Mouse (Mus musculus): ENCODE data around the gene Gaa.
"Not testable (repeated sequence)": the region's sequence is repeated elsewhere in the genome, so short reads cannot be mapped to it uniquely, and the experiment has no call there.

Gene Gaa

GRCm38 (mm10) chr11:119267768-119268556, at the start of gene Gaa:
Gene Gaa (plus strand): TSS chr11:119267887.
- peak; percentile 92 to 99 for DNase-seq (ENCODE audit: low spot score in 2 of 2)

DNA sequence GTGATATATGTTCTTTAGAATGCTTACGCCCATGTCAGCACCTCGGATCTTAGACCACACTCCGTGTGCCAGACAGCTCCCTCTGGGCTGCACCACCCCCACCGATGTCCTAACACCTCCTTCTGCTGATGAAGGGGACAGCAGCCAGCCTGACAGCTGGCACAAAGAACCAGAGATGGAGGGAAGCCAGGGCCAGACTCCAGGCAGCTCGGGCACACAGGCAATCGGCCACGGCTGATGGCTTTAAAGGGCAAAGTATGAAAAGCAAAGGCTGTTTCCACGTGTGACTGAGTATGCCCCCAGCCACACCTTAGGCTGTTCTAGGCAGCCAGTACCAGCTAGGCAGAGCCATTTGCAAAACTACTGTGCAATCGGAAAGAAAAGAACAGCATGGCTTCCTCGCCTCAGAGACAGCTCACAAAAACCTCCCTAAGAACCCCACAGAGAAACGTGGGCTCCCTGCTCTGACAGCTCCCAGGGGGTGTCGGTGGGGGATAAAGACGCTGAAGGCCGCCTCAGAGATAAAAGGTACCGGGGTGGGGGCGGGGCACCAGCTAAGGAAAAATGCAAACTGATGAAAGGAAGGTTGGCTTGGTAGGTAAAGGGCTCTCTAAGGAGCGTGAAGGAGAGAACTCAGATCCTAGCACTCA, 47.7 kb upstream of the Gaa start:
- no peak for DNase-seq (ENCODE audit: low spot score in 2 of 2)

DNA sequence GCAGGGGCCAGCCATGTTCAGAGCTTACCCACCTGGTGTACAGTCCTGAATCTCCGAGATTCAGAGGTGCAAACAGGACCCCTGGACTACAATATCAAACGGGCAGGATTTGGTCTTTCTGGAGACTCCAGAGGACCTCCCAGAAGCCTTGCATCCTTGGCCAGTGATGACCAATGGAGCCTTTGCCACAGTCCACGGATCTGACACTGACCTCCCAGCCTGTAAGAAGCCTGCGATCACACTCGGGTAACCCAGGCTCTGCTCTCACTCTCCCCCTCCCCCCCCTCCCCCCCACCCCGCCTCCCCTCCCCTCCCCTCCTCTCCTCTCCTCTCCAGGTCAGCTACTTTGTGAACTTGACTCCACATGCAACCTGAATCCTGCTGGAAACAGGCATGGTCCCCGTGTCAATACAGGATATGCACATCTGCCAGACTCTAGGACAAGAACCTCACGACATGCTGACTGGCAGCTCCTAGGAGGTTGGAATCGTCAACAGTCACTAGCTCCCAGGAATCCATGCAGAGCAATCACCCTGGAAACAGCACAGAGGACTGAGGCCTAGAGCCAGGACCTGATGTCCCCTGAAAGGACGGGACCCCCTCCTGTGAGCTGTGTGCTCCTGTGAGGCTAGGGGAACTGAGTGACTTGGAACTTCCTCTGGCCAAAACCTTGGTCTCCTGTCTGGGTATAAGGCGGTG, 45.7 kb upstream of the Gaa start:
- no peak for DNase-seq (ENCODE audit: low spot score in 2 of 2)

DNA sequence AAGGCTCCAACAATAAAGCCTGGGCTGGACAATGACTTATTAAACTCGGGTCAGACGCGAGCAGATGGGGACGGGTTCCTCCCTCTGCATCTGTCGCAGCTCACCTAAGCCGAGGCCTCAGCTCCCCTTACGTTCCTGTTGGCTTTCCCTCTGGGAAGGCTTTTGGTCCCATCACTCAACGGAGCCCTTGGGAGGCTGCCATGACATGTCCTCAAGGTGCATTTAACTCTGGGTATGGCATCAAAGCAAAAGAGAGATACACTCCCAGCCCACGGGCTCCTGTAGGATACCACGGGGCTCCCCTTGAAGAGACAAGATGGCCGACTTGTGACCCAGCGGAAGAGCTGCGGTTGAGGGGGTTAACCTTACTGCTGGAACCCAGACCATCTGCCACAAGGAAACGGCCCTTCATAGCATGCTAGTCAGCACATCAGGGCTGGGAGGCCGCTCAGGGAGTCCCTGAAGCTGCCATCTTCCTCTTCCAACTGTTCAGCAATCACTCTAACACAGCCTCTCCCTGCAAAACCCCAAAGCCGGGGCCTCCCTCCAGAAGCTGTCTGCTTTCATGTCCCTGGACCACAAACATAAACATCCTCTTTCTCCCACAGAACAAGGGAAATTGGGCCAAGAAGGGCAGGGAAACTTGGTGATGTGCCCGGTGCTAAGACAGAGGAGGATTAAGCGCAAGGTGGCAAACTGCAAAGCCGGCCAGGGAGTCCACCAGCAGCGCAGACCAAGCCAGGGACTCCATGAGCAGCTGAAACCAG, 44.4 kb upstream of the Gaa start:
- no peak for DNase-seq (ENCODE audit: low spot score in 2 of 2)

DNA sequence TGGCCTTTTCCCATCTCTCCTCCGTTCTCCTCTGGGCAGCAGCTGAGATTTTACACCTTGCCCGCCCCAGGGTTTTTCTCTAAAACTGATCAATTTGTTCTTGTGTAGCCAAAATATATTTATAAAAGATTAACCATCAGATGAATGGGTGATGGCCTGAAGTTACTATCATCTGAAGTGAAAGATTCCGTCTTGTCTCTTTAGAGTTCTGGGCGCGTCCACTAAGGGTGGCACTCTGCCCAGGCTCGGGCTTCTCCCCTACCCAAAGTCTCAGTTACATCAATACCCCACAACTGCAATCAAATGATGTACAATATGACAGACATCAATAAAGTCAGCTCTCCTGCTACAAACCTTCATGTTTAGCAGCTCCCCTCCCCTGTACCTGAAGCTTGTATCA, 42.8 kb upstream of the Gaa start:
- DNase-seq (ENCODE audit: low spot score in 2 of 2), result no peak

DNA sequence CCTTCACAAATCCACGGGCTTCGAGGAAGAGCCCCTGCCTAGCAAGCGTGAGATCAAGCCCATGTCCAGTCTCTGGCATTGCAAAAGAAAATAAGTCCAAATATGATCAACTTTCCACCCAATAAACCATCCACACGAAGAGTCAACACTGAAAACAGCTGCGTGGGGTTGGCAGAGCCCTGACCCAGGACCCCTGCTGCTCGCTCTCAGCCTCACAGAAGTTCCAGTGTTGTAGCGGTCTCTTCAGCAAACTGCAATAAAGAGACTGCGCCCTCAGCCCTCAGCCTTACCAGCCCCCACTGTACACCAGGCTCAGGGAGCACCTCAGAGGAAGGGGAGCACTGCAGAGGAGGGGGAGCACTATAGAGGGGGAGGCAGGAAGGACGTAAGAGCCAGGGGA, 42.1 kb upstream of the Gaa start:
- DNase-seq (ENCODE audit: low spot score in 2 of 2), result no peak

DNA sequence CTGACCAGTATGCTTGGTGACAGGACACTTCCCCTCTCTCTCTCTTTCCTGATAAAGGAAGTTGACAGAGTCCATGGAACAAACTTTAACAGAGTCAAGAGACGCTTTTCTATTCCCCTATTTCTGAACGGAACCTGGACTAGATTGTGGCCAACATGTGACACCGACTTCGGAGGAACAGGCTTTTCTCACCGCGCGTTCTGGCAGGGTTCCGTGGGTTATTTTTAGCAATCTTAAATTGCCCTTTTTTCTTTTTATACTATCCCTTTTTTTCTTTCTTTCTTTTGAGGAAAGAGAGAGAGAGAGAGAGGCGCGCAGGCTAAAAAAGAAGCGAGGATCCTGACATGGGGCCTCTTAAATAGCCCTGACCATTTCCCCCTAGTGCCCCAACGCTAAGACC, 40.1 kb upstream of the Gaa start:
- DNase-seq (ENCODE audit: low spot score in 2 of 2), result no peak

DNA sequence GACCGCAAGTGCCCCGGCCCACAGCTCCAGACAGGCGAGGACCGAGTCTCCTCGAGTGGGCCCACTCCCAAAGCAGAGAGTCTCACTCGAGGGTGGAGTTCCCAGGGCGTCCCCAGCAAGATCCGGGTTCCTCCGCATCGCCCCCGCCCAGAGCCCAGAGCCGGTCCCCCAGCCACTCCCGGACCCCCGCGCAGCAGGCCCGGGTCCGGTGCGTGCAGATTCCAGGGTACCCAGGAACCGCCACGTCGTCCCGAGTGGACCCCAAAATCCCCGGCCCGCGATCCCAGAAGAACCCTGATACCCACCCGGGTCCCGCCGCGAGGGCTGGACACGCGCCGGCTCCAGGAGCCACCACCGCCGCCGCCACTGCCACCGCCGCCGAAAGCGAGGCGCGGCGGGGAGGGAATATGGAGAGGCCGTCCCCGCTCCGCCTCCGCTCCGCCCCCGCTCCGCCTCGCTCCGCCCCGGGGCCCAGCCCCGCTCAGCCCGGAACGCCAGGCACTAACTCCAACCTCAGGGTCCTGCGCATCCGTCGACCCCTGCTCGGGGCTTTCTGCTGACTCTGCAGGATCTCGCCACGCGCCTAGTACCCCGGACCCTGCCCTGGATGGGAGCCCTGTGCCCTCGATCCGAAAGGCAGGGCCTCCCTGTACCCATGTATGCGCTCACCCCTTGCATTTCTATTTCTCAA, 39.5 kb upstream of the Gaa start, which contains the start of the genes Tbc1d16 and Ccdc40:
Gene Tbc1d16, minus strand, starts transcription at position 409 of the 691 bp plus-strand sequence.
Gene Ccdc40, plus strand, starts transcription at position 482 of the 691 bp plus-strand sequence.
- DNase-seq (ENCODE audit: low spot score in 2 of 2), result peak; percentile 38 to 76

GRCm38 (mm10) chr11:119228846-119229626, 38.7 kb upstream of the Gaa start:
- DNase-seq (ENCODE audit: low spot score in 2 of 2), result peak in 1 of 2 experiments; percentile 50

GRCm38 (mm10) chr11:119234770-119235169, 32.9 kb upstream of the Gaa start:
- DNase-seq (ENCODE audit: low spot score in 2 of 2), result no peak

- DNase-seq (ENCODE audit: low spot score in 2 of 2), result peak; percentile 72 to 87
These were observed 32.1 kb upstream of the Gaa start for GRCm38 (mm10) chr11:119235596-119235995.

- no peak for DNase-seq (ENCODE audit: low spot score in 2 of 2)
These were observed 31.3 kb upstream of the Gaa start for GRCm38 (mm10) chr11:119236354-119236753.

DNA sequence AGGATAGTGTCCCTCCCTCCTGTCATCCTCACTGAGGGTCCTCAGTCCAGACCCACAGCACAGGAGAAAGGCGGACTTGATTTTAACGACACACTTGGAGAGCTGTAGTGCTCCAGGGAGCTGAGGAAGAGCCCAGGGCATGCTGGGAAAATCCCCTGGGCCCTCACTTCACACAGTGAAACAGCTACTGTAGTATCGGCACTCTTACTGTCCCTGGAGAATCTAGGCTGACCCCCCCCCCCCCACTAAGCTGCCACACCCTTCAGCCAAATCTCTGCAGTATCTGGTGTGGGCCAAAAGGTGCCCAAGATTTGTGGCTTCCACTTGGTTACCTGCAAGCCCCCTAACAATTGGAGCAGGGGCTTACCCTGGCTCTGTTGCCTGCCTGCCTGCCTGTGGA, 30.7 kb upstream of the Gaa start:
- no peak for DNase-seq (ENCODE audit: low spot score in 2 of 2)

DNA sequence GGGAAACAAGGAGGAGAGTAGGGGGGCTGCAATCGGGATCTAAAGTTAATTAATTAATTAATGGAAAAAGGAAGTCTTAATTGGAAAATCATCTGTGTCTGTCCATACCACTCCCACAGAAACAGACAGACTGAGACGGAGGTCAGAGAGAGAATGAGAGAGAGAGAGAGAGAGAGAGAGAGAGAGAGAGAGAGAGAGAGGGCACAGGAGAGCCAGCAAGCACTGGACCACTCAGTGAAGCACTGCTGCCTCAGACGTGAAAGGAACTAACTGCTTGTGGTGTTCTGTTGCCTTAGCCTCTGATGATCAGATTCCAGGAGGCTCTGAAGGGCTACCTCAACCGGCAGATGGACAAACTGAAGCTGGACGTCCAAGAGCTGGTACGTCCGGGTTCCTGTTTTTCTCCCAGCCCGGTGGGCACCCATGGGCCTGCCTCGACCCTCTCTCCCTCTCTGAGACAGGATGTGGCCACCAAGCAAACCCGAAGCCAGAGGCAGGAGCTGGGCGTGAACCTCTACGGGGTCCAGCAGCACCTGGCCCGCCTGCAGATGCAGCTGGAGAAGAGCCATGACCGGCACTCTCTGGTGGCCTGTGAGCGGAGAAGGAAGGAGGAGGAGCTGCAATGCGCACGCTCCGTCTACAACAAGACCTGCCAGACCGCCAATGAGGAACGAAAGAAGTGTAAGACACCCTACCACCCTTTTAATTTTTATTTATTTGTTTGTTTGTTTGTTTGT, 30.0 kb upstream of the Gaa start:
- DNase-seq (ENCODE audit: low spot score in 2 of 2), result peak; percentile 25 to 66

DNA sequence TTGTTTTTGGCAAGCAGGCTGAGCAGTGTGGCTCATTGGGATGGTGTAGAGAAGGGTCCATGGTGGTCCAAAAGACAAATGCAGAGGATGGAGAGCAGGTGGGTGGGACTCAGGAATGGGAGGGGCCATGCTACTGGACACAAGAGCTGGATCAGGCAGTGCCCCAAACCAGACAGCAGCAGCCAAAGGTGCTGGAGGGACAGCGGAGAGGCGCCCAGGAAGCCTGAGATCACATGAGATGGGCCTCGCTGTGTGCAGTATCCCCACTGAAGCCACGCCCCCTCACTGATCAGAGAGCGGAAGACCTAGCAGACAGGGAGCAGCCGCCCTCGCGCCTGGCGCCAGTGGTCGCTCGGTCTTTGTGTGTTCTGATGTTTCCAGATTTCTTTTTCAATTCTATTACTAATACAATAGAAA, 29.4 kb upstream of the Gaa start:
- peak; percentile 67 to 84 for DNase-seq (ENCODE audit: low spot score in 2 of 2)

DNA sequence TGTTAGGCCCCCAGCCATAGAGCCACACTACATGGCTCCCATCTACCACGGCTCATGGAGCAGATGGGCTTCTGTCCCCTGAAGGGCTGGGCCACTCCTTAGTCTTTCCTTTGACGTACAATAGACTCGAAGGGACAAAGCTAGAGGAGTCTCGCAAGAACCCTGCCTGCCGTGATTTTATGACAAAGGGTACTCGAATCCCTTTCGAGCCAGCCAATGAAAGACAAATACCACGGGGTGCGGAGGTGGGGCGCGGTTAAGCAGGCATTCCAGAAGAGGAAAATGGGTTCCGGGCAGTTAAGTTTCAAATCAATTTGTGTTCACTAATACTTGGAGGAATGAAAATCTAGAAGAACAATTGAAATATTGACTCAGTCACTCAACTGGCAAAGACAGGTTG, 28.2 kb upstream of the Gaa start:
- no peak for DNase-seq (ENCODE audit: low spot score in 2 of 2)

GRCm38 (mm10) chr11:119245543-119245942, 22.1 kb upstream of the Gaa start:
- DNase-seq (ENCODE audit: low spot score in 2 of 2), result not testable (repeated sequence)

DNA sequence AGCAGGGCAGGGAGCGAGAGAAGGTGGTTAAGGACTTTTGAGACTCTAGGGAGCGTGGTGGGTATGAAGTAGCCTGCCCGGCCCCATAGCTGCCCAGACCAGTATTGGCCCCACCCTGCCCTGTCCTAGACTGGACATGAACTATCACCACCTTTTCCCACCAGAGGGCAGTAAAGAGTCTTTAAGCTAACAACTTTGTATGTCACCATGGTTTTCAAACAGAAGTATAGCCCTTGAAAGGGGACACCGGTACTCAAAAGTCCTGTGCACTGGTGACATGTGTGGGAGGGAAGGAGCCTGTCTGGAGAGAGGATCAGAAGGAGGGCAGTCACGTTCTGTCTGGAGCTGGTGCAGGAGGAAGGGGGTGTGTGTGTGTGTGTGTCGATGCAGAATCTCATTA, 18.7 kb upstream of the Gaa start:
- DNase-seq (ENCODE audit: low spot score in 2 of 2), result peak in 1 of 2 experiments; percentile 57

- no peak for DNase-seq (ENCODE audit: low spot score in 2 of 2)
These were observed 16.7 kb upstream of the Gaa start for GRCm38 (mm10) chr11:119250998-119251397.

Measured in spleen, postnatal 4 days (tissue).